Mouse (Mus musculus): ENCODE results near the gene Il6. TPM values are rescaled to one million over a fixed set of nuclear protein-coding genes. Genes with fewer than 3 reads are reported as not detected.
"Not testable (repeated sequence)": the region's sequence is repeated elsewhere in the genome, so short reads cannot be mapped to it uniquely, and the experiment has no call there.

The Il6 gene
- polyA plus RNA-seq, 1 experiment, result 0.20 TPM

DNA sequence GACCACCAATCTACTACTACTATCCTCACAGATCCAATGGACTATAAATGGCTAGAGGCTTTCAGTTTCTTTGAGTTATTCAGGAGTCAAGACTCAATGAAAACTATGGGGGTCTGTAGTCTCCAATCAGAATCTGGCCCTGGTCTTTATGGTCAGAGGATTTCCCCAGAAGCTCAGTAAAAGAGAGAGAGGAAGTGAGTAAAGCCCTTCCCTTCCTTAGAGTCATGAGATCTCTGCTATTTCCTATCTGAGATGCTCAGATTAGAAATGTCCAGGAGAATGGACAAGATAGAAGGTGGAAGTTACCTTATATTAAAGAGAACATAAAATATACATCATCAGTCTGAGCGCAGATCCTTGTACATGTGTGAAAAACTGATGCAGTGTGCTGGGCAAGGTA lies 19.3 kb upstream of the Il6 start:
- H3K36me3 ChIP-seq (ENCODE audit: control insufficient read depth, insufficient read depth, low read length), result no peaks in the 10 kb centered on the region
- H3K27me3 ChIP-seq (ENCODE audit: control insufficient read depth, insufficient read depth, low read length), result no peaks in the 10 kb centered on the region
- no peaks in the 10 kb centered on the region for H3K4me1 ChIP-seq (replicated peaks; ENCODE audit: control insufficient read depth, insufficient read depth, low read length)
- no peak for TF ChIP-seq POLR2A (IDR thresholded peaks at IDR 0.05; ENCODE audit: control insufficient read depth, extremely low read depth, insufficient read depth, low read length, poor library complexity)
- TF ChIP-seq CTCF (IDR thresholded peaks at IDR 0.05; ENCODE audit: borderline replicate concordance, control insufficient read depth, extremely low read depth, insufficient read depth, low read length, poor library complexity), result no peak
- H3K4me3 ChIP-seq (ENCODE audit: control insufficient read depth, insufficient read depth, low read length), result no peak overlapping the region
- no peak overlapping the region for H3K27ac ChIP-seq (ENCODE audit: control insufficient read depth, insufficient read depth, low read length)
- WGBS, result 100% methylated on average over 1 of the region's 1 CpGs
- DNase-seq, result no peak

DNA sequence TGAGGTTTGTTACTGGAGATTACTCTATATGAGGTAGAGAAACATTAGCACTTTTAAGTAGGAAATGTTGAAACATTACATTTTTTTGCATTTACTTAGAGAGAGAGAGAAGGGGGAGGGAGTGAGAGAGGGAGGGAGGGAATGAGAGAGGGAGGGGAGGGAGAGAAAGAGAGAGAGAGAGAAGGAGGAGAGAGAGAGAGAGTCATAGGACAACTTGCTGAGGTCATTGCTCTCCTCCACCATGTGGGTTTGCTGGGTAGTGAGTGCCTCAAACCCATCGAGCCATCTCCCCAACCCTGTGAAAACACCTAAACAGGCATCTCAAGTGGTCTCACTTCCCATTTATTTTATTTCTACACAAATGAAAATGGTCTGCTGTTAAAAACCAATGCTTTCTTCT lies 18.6 kb upstream of the Il6 start:
- H3K36me3 ChIP-seq (ENCODE audit: control insufficient read depth, insufficient read depth, low read length), result no peaks in the 10 kb centered on the region
- no peaks in the 10 kb centered on the region for H3K4me1 ChIP-seq (replicated peaks; ENCODE audit: control insufficient read depth, insufficient read depth, low read length)
- H3K27me3 ChIP-seq (ENCODE audit: control insufficient read depth, insufficient read depth, low read length), result no peaks in the 10 kb centered on the region
- TF ChIP-seq CTCF (IDR thresholded peaks at IDR 0.05; ENCODE audit: borderline replicate concordance, control insufficient read depth, extremely low read depth, insufficient read depth, low read length, poor library complexity) (no peak), POLR2A (IDR thresholded peaks at IDR 0.05; ENCODE audit: control insufficient read depth, extremely low read depth, insufficient read depth, low read length, poor library complexity) (no peak)
- 45% methylated on average over 1 of the region's 1 CpGs for WGBS
- no peak for DNase-seq
- H3K27ac ChIP-seq (ENCODE audit: control insufficient read depth, insufficient read depth, low read length), result no peak overlapping the region
- no peak overlapping the region for H3K4me3 ChIP-seq (ENCODE audit: control insufficient read depth, insufficient read depth, low read length)

DNA sequence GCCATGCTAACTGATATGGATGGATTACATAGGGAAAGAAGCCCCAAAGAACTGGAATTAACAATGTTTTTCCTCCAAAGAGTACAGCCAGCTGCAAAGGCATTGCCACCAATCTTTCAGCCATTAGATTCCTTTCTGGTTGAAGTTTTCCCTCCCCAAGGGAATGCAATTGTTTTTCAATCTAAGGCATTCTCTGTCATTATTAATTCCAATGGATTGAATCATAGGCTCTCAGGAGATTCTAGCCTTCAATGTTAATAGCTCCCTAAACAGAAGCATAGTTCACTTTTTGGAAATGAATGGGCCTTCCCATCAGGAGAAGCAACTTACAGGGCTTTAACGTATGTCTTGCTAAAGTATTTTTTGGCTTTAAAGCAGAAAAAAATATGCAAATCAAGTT lies 15.6 kb upstream of the Il6 start:
- WGBS, result 93% methylated on average over 1 of the region's 1 CpGs
- Histone ChIP-seq H3K4me3 (ENCODE audit: control insufficient read depth, insufficient read depth, low read length) (no peak overlapping the region), H3K4me1 (replicated peaks; ENCODE audit: control insufficient read depth, insufficient read depth, low read length) (no peaks in the 10 kb centered on the region), H3K27me3 (ENCODE audit: control insufficient read depth, insufficient read depth, low read length) (no peaks in the 10 kb centered on the region), H3K27ac (ENCODE audit: control insufficient read depth, insufficient read depth, low read length) (no peak overlapping the region), H3K36me3 (ENCODE audit: control insufficient read depth, insufficient read depth, low read length) (no peaks in the 10 kb centered on the region)
- TF ChIP-seq CTCF (IDR thresholded peaks at IDR 0.05; ENCODE audit: borderline replicate concordance, control insufficient read depth, extremely low read depth, insufficient read depth, low read length, poor library complexity) (no peak), POLR2A (IDR thresholded peaks at IDR 0.05; ENCODE audit: control insufficient read depth, extremely low read depth, insufficient read depth, low read length, poor library complexity) (no peak)
- no peak for DNase-seq

DNA sequence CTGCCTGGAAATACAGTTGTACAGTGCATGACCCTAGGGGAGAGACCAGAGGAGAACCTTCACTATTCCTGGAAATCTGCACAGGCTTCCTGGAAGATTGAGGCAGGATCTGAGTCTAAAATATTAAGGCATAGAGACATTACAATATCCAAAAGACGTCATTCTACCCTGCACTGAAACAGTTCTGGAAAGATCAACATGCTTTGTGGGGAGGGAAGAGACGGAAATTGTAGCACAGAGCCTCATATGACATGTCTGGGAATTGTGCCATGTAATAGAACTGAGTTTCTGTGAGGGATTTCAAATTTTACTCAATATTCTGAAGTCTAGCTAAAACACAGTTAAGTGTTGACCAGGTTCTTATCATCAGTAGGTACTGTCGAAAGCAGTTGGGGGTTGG lies 12.0 kb upstream of the Il6 start:
- H3K36me3 ChIP-seq (ENCODE audit: control insufficient read depth, insufficient read depth, low read length), result no peaks in the 10 kb centered on the region
- H3K4me1 ChIP-seq (replicated peaks; ENCODE audit: control insufficient read depth, insufficient read depth, low read length), result no peaks in the 10 kb centered on the region
- no peak overlapping the region for H3K4me3 ChIP-seq (ENCODE audit: control insufficient read depth, insufficient read depth, low read length)
- TF ChIP-seq CTCF (IDR thresholded peaks at IDR 0.05; ENCODE audit: borderline replicate concordance, control insufficient read depth, extremely low read depth, insufficient read depth, low read length, poor library complexity) (no peak), POLR2A (IDR thresholded peaks at IDR 0.05; ENCODE audit: control insufficient read depth, extremely low read depth, insufficient read depth, low read length, poor library complexity) (no peak)
- H3K27ac ChIP-seq (ENCODE audit: control insufficient read depth, insufficient read depth, low read length), result no peak overlapping the region
- no peak for DNase-seq
- H3K27me3 ChIP-seq (ENCODE audit: control insufficient read depth, insufficient read depth, low read length), result no peaks in the 10 kb centered on the region
- WGBS, result 84% methylated on average over 3 of the region's 3 CpGs

DNA sequence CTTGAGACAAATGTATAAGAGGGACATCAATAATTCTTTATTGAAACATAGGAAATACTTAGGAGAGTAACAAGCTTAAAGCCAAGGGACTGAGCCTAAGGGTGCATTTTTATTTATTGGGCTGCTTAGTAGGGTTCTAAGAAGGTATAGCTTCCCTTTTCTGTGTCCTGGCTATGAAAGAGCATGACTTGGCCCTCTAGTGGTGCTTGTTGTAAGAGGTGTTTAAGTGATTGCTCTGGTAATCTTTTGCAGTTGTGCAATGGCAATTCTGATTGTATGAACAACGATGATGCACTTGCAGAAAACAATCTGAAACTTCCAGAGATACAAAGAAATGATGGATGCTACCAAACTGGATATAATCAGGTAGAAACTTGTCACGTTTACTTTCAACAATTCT lies 1.7 kb downstream of the Il6 start:
- Histone ChIP-seq H3K4me1 (replicated peaks; ENCODE audit: control insufficient read depth, insufficient read depth, low read length) (no peaks in the 10 kb centered on the region), H3K36me3 (ENCODE audit: control insufficient read depth, insufficient read depth, low read length) (no peaks in the 10 kb centered on the region), H3K4me3 (ENCODE audit: control insufficient read depth, insufficient read depth, low read length) (no peak overlapping the region), H3K27ac (ENCODE audit: control insufficient read depth, insufficient read depth, low read length) (no peak overlapping the region), H3K27me3 (ENCODE audit: control insufficient read depth, insufficient read depth, low read length) (no peaks in the 10 kb centered on the region)
- DNase-seq, result peak; percentile 5
- TF ChIP-seq POLR2A (IDR thresholded peaks at IDR 0.05; ENCODE audit: control insufficient read depth, extremely low read depth, insufficient read depth, low read length, poor library complexity) (no peak), CTCF (IDR thresholded peaks at IDR 0.05; ENCODE audit: borderline replicate concordance, control insufficient read depth, extremely low read depth, insufficient read depth, low read length, poor library complexity) (no peak)
- 43% methylated on average over 2 of the region's 2 CpGs for WGBS

DNA sequence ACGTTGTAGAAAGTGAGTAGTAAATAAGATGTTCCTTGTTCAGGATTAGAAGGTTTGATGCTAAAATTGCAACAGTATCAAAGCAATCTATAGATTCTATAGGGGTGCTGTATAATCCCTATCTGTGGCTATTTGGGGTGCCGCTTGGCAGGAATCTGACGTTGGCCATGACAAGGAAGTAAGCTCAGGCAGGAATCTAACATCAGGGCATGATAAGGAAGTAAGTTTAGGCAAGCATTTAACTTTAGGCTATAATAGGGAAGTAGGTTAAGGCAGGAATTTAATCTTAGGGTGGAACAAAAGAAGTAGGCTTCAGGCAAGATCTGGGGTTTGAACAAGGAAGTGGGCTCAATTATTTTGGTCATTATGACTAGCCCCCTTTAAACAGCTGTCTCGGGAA lies 22.9 kb downstream of the Il6 start:
- not testable (repeated sequence) for H3K27ac ChIP-seq (ENCODE audit: control insufficient read depth, insufficient read depth, low read length)
- 60% methylated on average over 4 of the region's 4 CpGs for WGBS

DNA sequence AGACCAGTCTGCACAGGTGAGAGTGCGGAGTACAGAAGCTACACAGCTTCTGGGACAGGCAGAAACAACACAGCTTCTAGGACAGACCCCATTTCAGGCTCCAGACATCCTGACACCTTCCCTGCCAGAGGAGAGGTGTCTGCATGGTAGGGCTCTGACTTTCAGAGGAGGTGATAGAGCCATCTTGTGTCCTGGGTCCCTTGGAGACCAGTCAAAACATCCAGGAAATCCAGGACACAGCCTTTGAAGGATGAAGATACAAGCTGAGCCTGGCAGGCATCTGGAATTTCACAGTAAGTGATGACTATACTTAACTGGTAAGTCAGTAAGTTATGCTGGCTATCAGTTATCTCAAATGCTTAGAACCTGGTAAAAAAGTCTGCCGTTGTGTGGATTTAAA lies 24.2 kb downstream of the Il6 start:
- H3K36me3 ChIP-seq (ENCODE audit: control insufficient read depth, insufficient read depth, low read length); H3K4me1 ChIP-seq (replicated peaks; ENCODE audit: control insufficient read depth, insufficient read depth, low read length); DNase-seq; H3K27me3 ChIP-seq (ENCODE audit: control insufficient read depth, insufficient read depth, low read length); H3K4me3 ChIP-seq (ENCODE audit: control insufficient read depth, insufficient read depth, low read length); H3K27ac ChIP-seq (ENCODE audit: control insufficient read depth, insufficient read depth, low read length): not testable (repeated sequence)
- 95% methylated on average over 2 of the region's 2 CpGs for WGBS

More for the DNA sequence above, 22.9 kb downstream of the Il6 start:
- H3K4me3 ChIP-seq (ENCODE audit: control insufficient read depth, insufficient read depth, low read length); H3K27me3 ChIP-seq (ENCODE audit: control insufficient read depth, insufficient read depth, low read length); DNase-seq; H3K36me3 ChIP-seq (ENCODE audit: control insufficient read depth, insufficient read depth, low read length); H3K4me1 ChIP-seq (replicated peaks; ENCODE audit: control insufficient read depth, insufficient read depth, low read length): not testable (repeated sequence)

DNA sequence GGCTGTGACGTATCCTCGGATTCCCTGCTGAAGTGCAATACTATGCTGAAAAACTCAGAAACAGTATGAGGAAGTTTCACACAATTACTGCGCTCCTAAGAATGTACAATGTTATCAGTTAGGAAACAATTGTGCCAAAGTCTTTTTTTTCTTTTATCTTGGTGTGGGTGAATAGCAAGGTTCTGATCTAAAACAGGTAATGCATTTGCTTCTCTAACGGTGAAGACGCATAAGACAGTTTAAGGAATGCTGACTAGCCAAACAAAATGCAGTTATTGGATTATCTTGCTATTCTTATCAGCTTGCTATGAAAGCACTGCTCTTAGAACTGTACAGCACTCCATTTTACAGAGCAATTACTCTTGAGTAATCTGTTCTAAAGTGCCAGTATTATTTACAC lies 26.4 kb downstream of the Il6 start:
- not testable (repeated sequence) for H3K4me1 ChIP-seq (replicated peaks; ENCODE audit: control insufficient read depth, insufficient read depth, low read length); H3K36me3 ChIP-seq (ENCODE audit: control insufficient read depth, insufficient read depth, low read length); H3K4me3 ChIP-seq (ENCODE audit: control insufficient read depth, insufficient read depth, low read length); DNase-seq; H3K27me3 ChIP-seq (ENCODE audit: control insufficient read depth, insufficient read depth, low read length); H3K27ac ChIP-seq (ENCODE audit: control insufficient read depth, insufficient read depth, low read length)
- WGBS, result 88% methylated on average over 5 of the region's 5 CpGs

DNA sequence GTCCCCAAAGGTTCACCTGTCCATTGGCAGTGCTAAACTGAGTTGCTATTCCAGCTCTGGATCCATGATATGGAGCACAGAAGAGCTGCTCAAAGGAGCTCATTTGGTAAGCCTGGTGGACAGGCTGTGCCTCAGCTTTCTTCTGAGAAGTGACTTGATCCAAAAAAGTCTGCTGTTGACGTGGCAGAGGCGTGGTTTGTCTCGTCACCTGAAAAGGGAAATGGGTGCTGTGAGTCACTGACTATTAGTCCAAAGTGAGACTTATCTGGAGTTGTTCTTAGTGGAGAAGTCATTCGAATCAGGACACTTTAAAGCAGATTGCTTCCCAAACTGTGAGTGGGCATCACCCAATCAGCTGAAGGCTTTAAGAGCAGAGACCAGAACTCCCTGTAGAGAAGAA lies 26.9 kb downstream of the Il6 start:
- not testable (repeated sequence) for H3K4me3 ChIP-seq (ENCODE audit: control insufficient read depth, insufficient read depth, low read length); H3K36me3 ChIP-seq (ENCODE audit: control insufficient read depth, insufficient read depth, low read length); DNase-seq; H3K27me3 ChIP-seq (ENCODE audit: control insufficient read depth, insufficient read depth, low read length); H3K27ac ChIP-seq (ENCODE audit: control insufficient read depth, insufficient read depth, low read length); H3K4me1 ChIP-seq (replicated peaks; ENCODE audit: control insufficient read depth, insufficient read depth, low read length)
- WGBS, result 68% methylated on average over 4 of the region's 4 CpGs
